Mouse (Mus musculus) CH12.LX (cell line): ENCODE results near the gene Zmynd8.

Source experiments
- CTCF ChIP-seq, 2 experiments: IDR thresholded peaks in 1 of 2; conservative IDR thresholded peaks in 1 of 2; 2 replicates each; pipeline ENCODE4 v1.5.1; 2011 to 2012; ENCODE audit warnings: low read depth in 2 of 2, low read length in 2 of 2, improper control_type of control experiment in 1 of 2, inconsistent platforms in 1 of 2, mild to moderate bottlenecking in 1 of 2, moderate library complexity in 1 of 2
- EP300 ChIP-seq: IDR thresholded peaks from 2 replicates; pipeline ENCODE4 v1.6.1; 2011; ENCODE audit warnings: low read length, improper control_type of control experiment
- GABPA ChIP-seq: IDR thresholded peaks from 2 replicates; pipeline ENCODE4 v1.6.1; 2012; ENCODE audit warnings: low read depth, low read length, improper control_type of control experiment, inconsistent platforms; ENCODE audit not compliant: insufficient replicate concordance
- HCFC1 ChIP-seq: IDR thresholded peaks from 2 replicates; pipeline ENCODE4 v1.6.1; 2012; ENCODE audit warnings: low read depth, mild to moderate bottlenecking, inconsistent platforms, low read length, improper control_type of control experiment
- MAX ChIP-seq: IDR thresholded peaks from 2 replicates; pipeline ENCODE4 v1.6.1; 2011; ENCODE audit warnings: low read length, improper control_type of control experiment
- MAZ ChIP-seq: IDR thresholded peaks from 2 replicates; pipeline ENCODE4 v1.6.1; 2012; ENCODE audit warnings: low read depth, mild to moderate bottlenecking, inconsistent platforms, low read length, improper control_type of control experiment, moderate library complexity
- MEF2A ChIP-seq: IDR thresholded peaks from 2 replicates; pipeline ENCODE4 v1.6.1; 2014; ENCODE audit warnings: low read depth, mild to moderate bottlenecking, inconsistent platforms, low read length, improper control_type of control experiment, borderline replicate concordance
- NELFE ChIP-seq: IDR thresholded peaks from 2 replicates; pipeline ENCODE4 v1.6.1; 2011; ENCODE audit warnings: low read depth, low read length, improper control_type of control experiment
- POLR2A ChIP-seq: IDR thresholded peaks from 2 replicates; pipeline ENCODE4 v1.6.1; 2011; ENCODE audit warnings: low read depth, mild to moderate bottlenecking, improper control_type of control experiment, low read length
- USF2 ChIP-seq: conservative IDR thresholded peaks from 2 replicates; pipeline ENCODE4 v1.6.1; 2011; ENCODE audit warnings: low read depth, low read length, improper control_type of control experiment
- ZC3H11A ChIP-seq: IDR thresholded peaks from 2 replicates; pipeline ENCODE4 v1.6.1; 2012; ENCODE audit warnings: low read depth, mild to moderate bottlenecking, inconsistent platforms, low read length, improper control_type of control experiment
- ZKSCAN1 ChIP-seq: IDR thresholded peaks from 2 replicates; pipeline ENCODE4 v1.6.1; 2012; ENCODE audit warnings: low read depth, inconsistent platforms, low read length, improper control_type of control experiment, borderline replicate concordance
- ZMIZ1 ChIP-seq: IDR thresholded peaks from 2 replicates; pipeline ENCODE4 v1.6.1; 2012; ENCODE audit warnings: low read depth, mild to moderate bottlenecking, inconsistent platforms, low read length, improper control_type of control experiment

- TF ChIP-seq ZMIZ1 (no peak), MAZ (no peak), NELFE (no peak), ZC3H11A (no peak), MEF2A (no peak), MAX (no peak), HCFC1 (no peak), CTCF (conservative IDR thresholded peaks at IDR 0.05 in 1 of 2, IDR thresholded peaks at IDR 0.05 in 1 of 2; ENCODE audit: low read depth in 2 of 2, low read length in 2 of 2) (no peak), GABPA (no peak), ZKSCAN1 (no peak), EP300 (no peak), POLR2A (no peak), USF2 (no peak)
Observed at GRCm38 (mm10) chr2:165851811-165852415, 46.9 kb downstream of the Zmynd8 start.
